Mouse (Mus musculus) layer of hippocampus, postnatal 14 days (tissue): Measurements from ENCODE around the gene Dchs1. TPM values are rescaled to one million over a fixed set of nuclear protein-coding genes. Genes with fewer than 3 reads are reported as not detected.

ENCODE experiments used
- DNase-seq, 2 experiments: peaks; one replicate each; pipeline ENCODE4 v3.0.0; 2021 to 2022; ENCODE audit warnings: low spot score in 2 of 2, mixed read lengths in 1 of 2
- total RNA-seq, 2 experiments: library from RNA; stranded (reverse); gene quantifications; 2 replicates each; pipeline ENCODE4 v1.2.3; 2021

Gene Dchs1
- total RNA-seq, 2 experiments from 2014 or later: 26.9 to 30.3 TPM

DNA sequence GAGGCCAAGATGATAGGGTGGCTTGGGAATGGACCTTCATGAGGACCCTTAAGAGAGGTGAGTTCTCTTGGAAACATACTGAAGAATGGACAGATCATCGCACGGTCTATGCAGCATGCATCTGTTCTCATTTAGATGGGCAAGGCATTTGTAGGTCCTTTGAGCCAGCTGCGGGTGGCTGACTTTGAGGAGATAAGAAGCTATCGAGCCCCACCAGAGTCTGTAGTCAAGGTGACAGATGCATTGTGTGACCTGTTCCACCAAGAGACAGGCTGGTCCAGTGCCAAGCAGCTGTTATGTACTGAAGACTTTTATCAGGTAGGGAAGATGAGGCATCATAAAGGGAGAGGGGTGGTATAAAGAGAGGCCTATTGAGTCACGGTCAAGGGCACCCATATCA, 78.7 kb downstream of the Dchs1 start:
- DNase-seq: no peak

DNA sequence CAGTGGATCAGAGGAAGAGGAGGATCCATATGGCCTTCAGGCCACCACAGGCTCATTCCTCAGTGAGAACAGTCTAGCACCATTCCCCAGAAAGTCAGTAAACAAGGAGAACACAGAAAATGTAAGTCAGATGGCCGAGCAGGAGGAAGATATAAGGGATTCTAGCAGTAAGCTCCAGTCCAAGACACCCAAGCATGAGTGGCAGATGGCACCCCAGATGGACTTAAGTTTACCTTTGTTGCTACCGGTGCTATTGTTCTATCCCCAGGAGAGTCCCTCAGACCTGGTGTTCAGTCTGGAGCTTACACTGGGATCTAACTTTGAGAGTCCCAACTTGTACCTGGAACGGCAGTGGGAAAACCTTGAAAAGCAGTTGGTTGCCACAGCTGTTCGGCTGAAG, 83.6 kb downstream of the Dchs1 start:
- DNase-seq: no peak

DNA sequence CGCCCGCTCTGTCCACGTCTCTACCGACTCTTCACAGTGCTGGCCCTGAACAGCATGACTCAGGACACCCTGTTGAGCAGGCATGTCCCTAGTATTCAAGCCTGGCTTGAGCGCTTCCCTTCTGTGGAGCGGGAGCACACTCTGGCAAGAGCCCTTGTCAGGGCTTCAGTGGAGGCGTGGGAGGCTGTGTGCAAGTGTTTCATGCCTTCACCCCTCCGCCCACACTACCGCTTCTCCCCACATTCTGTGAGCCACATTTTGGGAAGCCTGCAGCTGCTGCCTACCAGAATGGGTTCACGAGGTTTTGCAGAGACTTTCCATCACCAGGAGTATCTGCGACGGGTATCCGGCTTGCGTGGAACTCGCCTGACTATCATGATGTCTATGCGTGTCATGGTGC, 84.3 kb downstream of the Dchs1 start:
- peak in 1 of 2 experiments; percentile 25 for DNase-seq

Other genes with a start within 250 kb of the Dchs1 start
- gene Smpd1, start 233.3 kb downstream of the Dchs1 start, total RNA-seq: 10 to 100 TPM; 90.1 to 93.9 TPM
- 100 to 1,000 TPM; 368 to 375 TPM for gene Apbb1, start 206.0 kb downstream of the Dchs1 start, total RNA-seq
- gene Hpx, start 187.5 kb downstream of the Dchs1 start, total RNA-seq: not detected
- 100 to 1,000 TPM; 136 to 145 TPM for gene Trim3, start 154.1 kb downstream of the Dchs1 start, total RNA-seq
- gene Timm10b, start 147.6 kb downstream of the Dchs1 start, total RNA-seq: 10 to 100 TPM; 82.3 to 87.2 TPM
- gene Arfip2, start 147.2 kb downstream of the Dchs1 start, total RNA-seq: 100 to 1,000 TPM in 1 of 2 experiments, 10 to 100 TPM in 1; 97.8 to 101 TPM
- gene Gm45799, start 147.1 kb downstream of the Dchs1 start, total RNA-seq: 10 to 100 TPM in 1 of 2 experiments, 1 to 10 TPM in 1; 5.4 to 11.8 TPM
- 1 to 10 TPM; 5.5 to 6.0 TPM for gene Dnhd1, start 136.8 kb downstream of the Dchs1 start, total RNA-seq
- gene Ilk, start 51.1 kb downstream of the Dchs1 start, total RNA-seq: 100 to 1,000 TPM; 105 to 111 TPM
- gene Rrp8, start 50.3 kb downstream of the Dchs1 start, total RNA-seq: 10 to 100 TPM; 12.5 to 14.7 TPM
- 100 to 1,000 TPM; 137 to 150 TPM for gene Taf10, start 43.3 kb downstream of the Dchs1 start, total RNA-seq
- 10 to 100 TPM; 54.0 to 54.2 TPM for gene Tpp1, start 35.4 kb downstream of the Dchs1 start, total RNA-seq
- gene Mrpl17, start 23.4 kb upstream of the Dchs1 start, total RNA-seq: 100 to 1,000 TPM; 121 to 126 TPM
- under 1 TPM; 0.52 to 0.94 TPM for gene Gm4070, start 166.3 kb upstream of the Dchs1 start, total RNA-seq